Mouse (Mus musculus) megakaryocyte-erythroid progenitor cell, adult 5-6 weeks (primary cell): ENCODE data around the gene Tmem132d. TPM values are rescaled to one million over a fixed set of nuclear protein-coding genes. Genes with fewer than 3 reads are reported as not detected.

Source experiments
- total RNA-seq, 2 experiments: library from RNA; stranded (forward) in 1 of 2; stranded (reverse) in 1 of 2; fragments of 200-1000, 215-1000 nt in 1 of 2; fragments of >200 nt in 1 of 2; fragmentation: Nextera tagmentation in 1 of 2; gene quantifications; 2 replicates each; pipeline ENCODE4 v1.2.3; 2014 to 2017

Tmem132d gene
- total RNA-seq, 2 experiments from 2014 or later = not detected

Other genes with a start within 250 kb of the Tmem132d start
- not detected in 2 replicates for gene Fzd10, start 167.8 kb upstream of the Tmem132d start, total RNA-seq (2014; fragmentation: Nextera tagmentation)
- not detected in 2 replicates for gene Fzd10, start 167.8 kb upstream of the Tmem132d start, total RNA-seq (2017)